Mouse (Mus musculus) small intestine, adult 2 months (tissue): ENCODE measurements around the gene Plaa.

Experiments
- CTCF ChIP-seq: fragments of 200-500 bp; IDR thresholded peaks from 2 replicates; pipeline ENCODE4 v1.5.1; 2012; ENCODE audit warnings: low read depth, mild to moderate bottlenecking, control low read depth, inconsistent platforms, low read length, moderate library complexity, mixed read lengths; ENCODE audit not compliant: insufficient replicate concordance, insufficient read length; ENCODE audit errors: extremely low read depth
- POLR2A ChIP-seq: fragments of 200-500 bp; IDR thresholded peaks from 2 replicates; pipeline ENCODE4 v1.6.1; 2012; ENCODE audit warnings: low read depth, mild to moderate bottlenecking, control low read depth, inconsistent platforms, low read length, moderate library complexity

GRCm38 (mm10) chr4:94544321-94544720 lies 58.7 kb downstream of the Plaa start:
- TF ChIP-seq CTCF (no peak), POLR2A (no peak)
